Mouse (Mus musculus) ES-E14 (cell line): ENCODE measurements around the gene Man2a1.

Experiments used
- CHD2 ChIP-seq: IDR thresholded peaks from 2 replicates; pipeline ENCODE4 v1.6.1; 2014; ENCODE audit warnings: mild to moderate bottlenecking, low read depth, low read length, inconsistent platforms
- HCFC1 ChIP-seq: IDR thresholded peaks from 2 replicates; pipeline ENCODE4 v1.6.1; 2012; ENCODE audit warnings: low read length, inconsistent platforms, borderline replicate concordance; ENCODE audit not compliant: insufficient read depth
- MAFK ChIP-seq: IDR thresholded peaks from 2 replicates; pipeline ENCODE4 v1.6.1; 2014; ENCODE audit warnings: mild to moderate bottlenecking, low read depth, low read length, inconsistent platforms; ENCODE audit not compliant: insufficient read depth
- ZC3H11A ChIP-seq: IDR thresholded peaks from 2 replicates; pipeline ENCODE4 v1.6.1; 2012; ENCODE audit warnings: low read depth, mild to moderate bottlenecking, inconsistent platforms, low read length, borderline replicate concordance
- ZNF384 ChIP-seq: IDR thresholded peaks from 2 replicates; pipeline ENCODE4 v1.6.1; 2012; ENCODE audit warnings: low read depth, low read length, inconsistent platforms

DNA sequence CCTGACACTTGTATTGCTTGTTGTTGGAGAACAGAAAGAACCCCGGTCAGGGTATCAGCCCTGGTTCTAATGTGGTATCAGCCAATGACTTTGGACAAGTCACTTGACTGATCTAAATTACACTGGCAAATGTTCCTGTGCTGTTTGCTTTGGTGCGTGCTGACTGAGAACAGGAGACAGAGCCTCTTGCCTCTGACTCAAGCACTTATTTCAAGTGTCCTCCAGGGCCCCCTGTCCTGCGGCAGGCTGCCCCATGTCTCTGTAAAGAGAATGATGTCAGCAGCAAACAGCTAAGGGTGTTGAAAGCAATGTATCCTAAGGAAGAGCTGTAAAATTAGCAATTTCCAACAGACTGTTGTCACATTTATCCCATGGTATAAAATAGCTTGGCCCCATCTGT, 188.6 kb downstream of the Man2a1 start:
- TF ChIP-seq CHD2 (no peak), HCFC1 (no peak), MAFK (no peak), ZC3H11A (no peak), ZNF384 (no peak)
